Mouse (Mus musculus): Measurements from ENCODE around the gene Rnase13.

The Rnase13 gene

GRCm38 (mm10) chr14:51871741-51872140, 50.8 kb downstream of the Rnase13 start:
- DNase-seq, result no peak
